Mouse (Mus musculus) spleen, postnatal 4 days (tissue): ENCODE data around the gene Vamp9.

ENCODE experiments used
- DNase-seq, 2 experiments: peaks; one replicate each; pipeline ENCODE4 v3.0.0; 2022; ENCODE audit warnings: low spot score in 2 of 2

Gene Vamp9

DNA sequence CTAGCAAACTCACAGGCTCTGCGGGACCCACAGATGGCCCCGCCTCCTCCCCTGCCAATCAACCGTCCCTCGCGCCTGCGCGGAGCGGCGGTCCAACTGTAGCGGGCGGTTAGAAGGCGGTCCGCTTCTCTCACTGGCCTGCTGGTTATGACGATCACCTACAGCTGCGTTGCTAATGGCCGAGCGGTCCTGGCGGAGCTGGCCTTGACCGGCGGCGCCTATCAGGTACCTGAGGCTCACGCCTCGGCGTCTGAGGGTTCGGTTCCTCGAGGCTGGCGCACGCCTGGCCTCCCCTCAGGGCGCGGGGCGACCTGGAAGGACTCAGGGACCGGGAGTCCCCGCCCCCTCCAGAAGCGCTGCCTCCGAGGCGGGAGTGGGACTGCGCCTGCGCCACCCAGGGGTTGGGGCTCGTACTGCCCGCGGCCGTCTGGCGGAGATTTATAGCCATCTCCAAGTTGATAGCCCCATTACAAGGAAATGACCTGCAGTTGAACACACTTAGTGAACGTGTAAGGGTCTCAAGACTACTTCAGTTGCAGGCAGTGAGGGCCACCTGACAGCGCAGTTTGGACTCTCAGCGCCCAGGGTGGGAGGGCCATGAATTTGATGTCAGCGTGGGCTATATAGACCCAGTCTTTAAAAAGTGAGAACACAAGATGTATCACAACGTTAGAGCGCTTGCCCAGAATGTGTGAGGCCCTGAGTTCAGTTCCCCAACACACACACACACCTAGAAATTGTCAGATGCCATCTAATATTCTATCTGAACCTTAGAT, at the start of gene Vamp9:
Gene Vamp9 (plus strand): TSS at position 74 of the 776 bp plus-strand sequence.
- DNase-seq: peak; percentile 85 to 94

DNA sequence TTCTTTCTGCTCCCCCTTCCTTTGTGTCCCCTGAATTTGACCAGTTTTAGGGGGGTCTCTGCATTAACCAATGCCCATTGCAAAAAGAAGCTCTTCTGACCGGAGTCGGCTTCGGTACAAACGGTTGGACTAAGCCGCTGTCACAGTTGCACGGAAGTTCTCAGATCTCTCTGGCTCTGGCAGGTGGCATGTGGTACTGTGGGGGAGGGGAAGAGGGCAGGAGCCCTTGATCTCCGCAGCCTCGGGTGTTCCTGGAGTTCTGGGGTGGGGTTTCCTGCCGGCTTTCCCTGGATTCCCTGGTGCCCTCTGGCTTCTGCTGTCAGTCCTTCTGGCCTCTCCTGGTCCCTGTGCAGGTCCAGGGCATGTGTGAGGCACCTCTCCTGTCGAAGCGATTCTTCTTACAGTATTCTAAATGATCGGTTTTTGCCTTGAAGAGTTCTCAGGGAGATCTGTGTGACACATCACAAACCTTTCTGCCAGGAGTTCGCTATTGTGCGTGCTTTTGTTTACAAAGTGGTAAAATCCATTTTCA, 48.9 kb upstream of the Vamp9 start:
- no peak for DNase-seq

DNA sequence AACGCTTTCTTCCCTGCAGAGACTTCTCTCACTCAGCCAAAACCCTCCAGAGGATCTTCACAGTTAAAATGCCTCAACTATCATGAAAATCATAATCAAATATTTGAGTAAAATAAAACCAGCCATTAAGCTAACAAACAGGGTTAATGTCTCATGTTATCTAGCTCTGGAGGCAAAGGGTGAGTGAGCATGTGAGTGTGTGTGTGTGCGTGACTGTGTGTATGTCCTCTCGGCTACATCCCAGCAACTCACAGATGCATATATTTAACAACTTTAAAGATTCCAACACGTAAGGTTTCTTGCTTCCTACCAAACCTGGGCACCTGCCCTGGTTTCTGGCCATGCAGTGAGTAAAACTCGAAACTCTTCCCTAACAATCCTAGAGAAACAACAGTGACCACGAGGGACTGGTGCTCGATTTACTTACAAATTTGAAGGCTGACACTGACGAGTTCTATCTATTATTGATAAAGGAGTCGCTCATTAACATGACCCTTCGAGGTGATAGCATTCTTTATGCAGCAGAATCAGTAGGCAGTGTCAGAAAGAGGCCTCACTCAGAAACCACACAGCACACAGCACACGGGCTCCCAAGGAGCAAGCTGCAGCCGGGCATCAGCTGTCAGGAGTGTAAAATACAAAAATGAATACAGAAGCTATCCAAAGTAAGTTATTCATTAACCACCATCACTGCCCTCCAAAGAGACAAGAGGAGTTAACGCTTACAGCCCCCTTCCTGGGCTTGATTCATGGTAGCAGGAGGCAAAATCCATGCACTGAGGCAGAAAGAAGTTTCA, 46.2 kb upstream of the Vamp9 start:
- DNase-seq: no peak

DNA sequence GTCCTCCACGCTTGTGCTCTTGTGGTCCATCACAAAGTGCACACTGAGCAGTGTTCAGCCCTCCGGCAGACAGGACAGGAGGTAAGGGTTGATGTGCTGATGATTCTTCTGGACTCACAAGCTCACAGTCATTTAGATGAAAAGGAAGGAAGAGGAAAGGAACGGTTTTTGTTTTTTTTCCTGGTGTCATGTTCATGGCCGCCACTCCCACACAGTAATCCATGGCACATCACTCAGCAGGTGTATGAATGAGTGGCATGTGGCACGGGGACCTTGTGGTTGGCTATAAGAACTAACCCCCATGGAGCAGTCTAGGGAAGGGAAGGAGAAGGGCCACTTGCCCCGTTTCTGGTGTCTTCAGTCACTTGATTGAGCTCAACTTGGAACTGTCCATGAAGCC, 44.2 kb upstream of the Vamp9 start:
- DNase-seq: no peak

DNA sequence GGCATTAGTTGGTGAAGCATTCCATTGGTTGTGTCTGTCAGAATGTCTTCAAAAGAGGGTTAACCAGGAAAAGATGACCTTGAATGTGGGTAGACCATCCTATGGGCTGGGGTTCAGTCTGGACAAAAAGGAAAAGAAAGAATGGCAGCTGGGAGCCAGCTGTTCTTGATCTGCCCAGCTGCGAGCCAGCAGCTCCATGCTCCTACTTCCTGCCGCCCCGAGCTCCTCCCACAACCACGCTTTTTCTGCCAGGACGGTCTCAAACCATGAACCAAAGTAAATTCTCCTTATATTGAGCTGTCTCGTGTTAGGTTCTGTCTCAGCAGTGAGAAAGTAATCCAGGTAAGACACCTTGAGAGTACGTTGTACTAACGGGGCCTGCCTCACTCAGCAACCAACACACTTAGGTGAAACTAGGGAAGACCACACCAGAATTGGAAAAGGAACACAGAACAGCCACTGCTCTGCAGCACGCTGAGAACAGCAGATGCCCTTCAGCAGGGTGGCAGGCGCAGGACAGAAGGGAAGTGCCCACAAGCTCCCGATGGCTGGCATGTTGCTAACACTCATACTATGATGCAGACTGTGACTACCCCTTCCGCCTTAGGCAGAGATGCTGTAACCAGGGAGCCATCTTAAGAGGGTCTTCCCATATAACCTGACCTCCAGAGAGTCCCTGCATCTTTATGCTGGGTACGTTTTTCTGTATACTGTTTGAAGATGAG, 42.2 kb upstream of the Vamp9 start:
- no peak for DNase-seq

- DNase-seq: no peak
Observed at GRCm38 (mm10) chr5:99865779-99866178, 40.3 kb upstream of the Vamp9 start.

DNA sequence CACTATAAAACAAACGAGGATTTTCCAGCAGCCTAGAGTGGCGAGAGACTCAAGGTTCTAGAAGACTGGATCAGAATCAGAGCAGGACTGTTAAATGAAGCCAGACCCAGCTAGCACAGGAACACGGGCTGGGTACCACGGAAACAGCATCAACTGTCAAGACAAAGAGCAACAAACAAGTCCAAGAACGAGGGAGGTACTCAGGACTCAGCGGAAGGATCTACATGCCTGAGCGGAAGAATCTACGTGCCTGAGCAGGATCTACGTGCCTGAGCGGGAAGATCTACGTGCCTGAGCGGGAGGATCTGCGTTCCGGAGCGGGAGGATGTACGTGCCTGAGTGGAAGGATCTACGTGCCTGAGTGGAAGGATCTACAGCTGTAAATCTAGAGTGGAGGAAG, 37.8 kb upstream of the Vamp9 start:
- no peak for DNase-seq

DNA sequence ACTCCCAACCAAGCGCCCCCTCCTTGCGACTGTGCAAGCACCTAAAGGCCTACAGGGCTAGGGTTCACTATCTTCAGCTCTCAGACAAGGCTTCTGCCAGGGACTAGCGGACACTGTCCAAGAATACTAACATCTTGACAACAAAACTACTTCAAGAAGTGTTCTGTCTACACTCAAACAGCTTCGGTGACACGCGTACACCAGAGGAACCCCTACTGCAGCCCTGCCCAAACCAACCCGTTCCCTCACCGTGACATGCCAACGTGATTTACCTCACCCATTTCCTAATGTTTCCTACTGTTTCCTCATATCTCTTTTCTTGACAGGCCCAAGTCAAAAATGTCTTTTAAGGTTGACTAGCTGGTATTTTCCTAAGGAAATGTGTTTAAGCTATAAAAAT, 37.1 kb upstream of the Vamp9 start:
- DNase-seq: no peak

GRCm38 (mm10) chr5:99877565-99877964, 28.5 kb upstream of the Vamp9 start:
- no peak for DNase-seq

DNA sequence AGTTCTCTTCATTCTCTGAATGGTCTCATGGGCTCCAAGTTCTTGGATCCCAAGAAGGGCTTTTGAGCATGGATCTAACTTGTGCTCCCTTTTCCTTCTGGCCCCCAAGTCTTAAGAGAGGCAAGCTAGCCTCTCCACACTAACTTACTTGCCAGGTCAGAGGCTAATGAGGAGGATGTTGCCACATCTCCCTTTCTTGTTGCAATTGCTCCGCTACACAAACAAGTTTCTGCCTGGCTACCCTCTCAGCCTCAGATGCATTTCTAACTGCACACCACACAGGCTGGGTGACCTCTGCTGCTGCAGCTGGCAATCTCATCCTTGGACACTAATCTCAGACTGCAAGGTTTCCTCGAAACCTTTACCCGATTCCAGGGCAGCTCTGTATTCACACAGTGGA, 23.6 kb upstream of the Vamp9 start:
- no peak for DNase-seq

- no peak for DNase-seq
Observed at GRCm38 (mm10) chr5:99884035-99884434, 22.0 kb upstream of the Vamp9 start.

GRCm38 (mm10) chr5:99887133-99887532, 18.9 kb upstream of the Vamp9 start:
- no peak for DNase-seq

DNA sequence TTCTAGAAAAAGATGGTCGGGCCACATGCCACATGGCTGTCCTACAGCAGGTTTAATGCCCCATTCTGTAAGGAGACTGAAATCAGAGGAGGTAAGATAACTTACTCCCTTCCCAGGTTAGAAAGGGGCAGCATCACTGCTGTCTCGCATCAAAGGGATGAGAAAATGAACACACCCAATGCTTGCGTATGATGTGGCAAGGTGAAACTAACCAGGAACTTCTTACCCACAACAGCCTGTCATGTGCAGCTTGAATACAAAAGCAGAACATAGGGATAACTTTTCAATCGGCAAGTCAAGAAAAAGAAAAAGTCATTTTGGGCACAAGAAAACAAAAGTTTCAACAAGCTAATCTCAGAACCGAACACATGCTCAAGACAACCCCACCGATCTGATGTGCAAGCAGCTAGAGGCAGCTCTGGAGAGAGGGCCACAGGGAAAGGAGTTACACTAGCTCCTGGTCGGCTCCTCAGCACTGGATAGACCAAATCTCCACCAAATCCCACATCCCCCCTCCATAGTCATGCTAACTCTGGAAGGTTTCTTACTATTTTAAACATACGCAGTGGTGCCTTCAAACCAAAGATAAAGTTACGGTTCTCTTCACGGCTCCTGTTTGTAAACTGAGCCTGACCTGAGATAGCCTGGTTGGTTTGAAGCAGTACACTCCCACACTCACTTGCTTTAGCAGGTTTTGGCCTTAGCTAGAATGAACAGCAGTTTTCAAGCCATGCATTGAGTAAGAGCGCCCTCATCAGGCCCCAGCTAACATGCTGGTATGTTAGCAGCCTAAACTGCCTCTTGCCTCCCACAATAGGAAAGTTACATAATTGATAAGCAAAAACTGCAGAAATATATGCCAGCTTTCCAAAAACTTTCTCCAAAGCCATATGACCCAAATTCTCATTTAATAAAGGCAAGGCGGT, 14.3 kb upstream of the Vamp9 start:
- no peak for DNase-seq

DNA sequence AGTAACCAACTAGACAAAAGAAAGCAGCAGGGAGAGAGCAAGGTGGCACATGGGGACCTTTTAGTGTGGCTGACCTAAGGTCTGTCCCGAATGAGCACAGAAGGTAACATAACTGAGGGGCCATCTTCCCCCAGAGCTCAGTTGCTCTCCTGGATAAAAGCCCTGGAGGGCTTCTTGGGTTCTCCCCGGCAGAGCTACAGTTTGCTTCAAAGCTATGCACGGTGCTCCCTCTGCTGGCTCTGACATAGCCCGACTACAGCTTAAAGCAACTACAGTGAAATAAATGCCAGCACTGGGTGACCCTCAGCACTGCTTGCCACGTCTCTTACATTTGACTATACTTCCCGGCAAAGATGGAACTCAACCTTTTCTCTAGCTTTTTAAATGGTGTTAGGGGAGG, 6.0 kb upstream of the Vamp9 start:
- no peak for DNase-seq

- DNase-seq: no peak
Observed at GRCm38 (mm10) chr5:99905731-99906130, 323 bp upstream of the Vamp9 start.

GRCm38 (mm10) chr5:99915494-99915893, 9.4 kb downstream of the Vamp9 start:
- no peak for DNase-seq

- no peak for DNase-seq
Observed at GRCm38 (mm10) chr5:99922033-99922432, 16.0 kb downstream of the Vamp9 start.

GRCm38 (mm10) chr5:99927951-99928350, 21.9 kb downstream of the Vamp9 start:
- DNase-seq: peak in 1 of 2 experiments; percentile 26

- DNase-seq: peak in 1 of 2 experiments; percentile 38
Observed at GRCm38 (mm10) chr5:99931910-99932309, 25.9 kb downstream of the Vamp9 start.

GRCm38 (mm10) chr5:99939440-99939839, 33.4 kb downstream of the Vamp9 start:
- DNase-seq: no peak

DNA sequence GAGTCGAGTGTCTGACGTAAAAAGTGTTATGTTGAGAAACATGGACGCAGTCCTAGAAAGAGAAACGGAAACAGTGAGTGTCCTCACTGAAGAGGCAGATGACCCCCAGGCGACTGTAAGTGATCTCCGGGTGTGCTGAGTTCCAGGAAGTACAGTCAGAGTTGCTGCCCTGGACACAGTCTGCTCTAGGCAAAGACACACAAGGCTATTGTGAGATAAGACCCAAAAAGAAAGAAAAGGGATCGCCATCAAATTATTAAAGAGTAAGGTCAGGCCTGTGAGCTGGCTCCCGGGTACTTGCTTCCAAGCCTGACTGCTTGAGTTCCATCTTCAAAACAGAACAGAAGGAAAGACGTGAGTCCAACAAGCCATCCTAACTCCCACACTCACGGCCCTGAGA, 35.2 kb downstream of the Vamp9 start:
- no peak for DNase-seq
